Mouse (Mus musculus) embryonic facial prominence, embryonic 12.5 days (tissue): ENCODE data around the gene Tox2. TPM values are rescaled to one million over a fixed set of nuclear protein-coding genes. Genes with fewer than 3 reads are reported as not detected.

Source experiments
- ATAC-seq: fragments of 200-750 bp; cut with Nextera tagmentation; 2 replicates; pipeline ENCODE4 v1.8.0; 2017; ENCODE audit not compliant: insufficient number of reproducible peaks, insufficient read depth, low FRiP score, low TSS enrichment
- H3K27ac ChIP-seq: fragments of 300-500 bp; sonication (generic); 2 replicates; pipeline ENCODE4 v1.5.1; 2016; ENCODE audit warnings: mild to moderate bottlenecking
- H3K27me3 ChIP-seq: fragments of 300-500 bp; sonication (generic); 2 replicates; pipeline ENCODE4 v1.6.1; 2016; ENCODE audit warnings: mild to moderate bottlenecking, moderate library complexity
- H3K36me3 ChIP-seq: fragments of 300-500 bp; sonication (generic); 2 replicates; pipeline ENCODE4 v1.6.1; 2016; ENCODE audit warnings: mild to moderate bottlenecking
- H3K4me1 ChIP-seq: fragments of 300-500 bp; sonication (generic); 2 replicates; pipeline ENCODE4 v1.6.1; 2016
- H3K4me2 ChIP-seq: fragments of 300-500 bp; sonication (generic); replicated peaks from 2 replicates; pipeline ENCODE4 v1.6.1; 2016; ENCODE audit warnings: mild to moderate bottlenecking, moderate library complexity
- H3K4me3 ChIP-seq: fragments of 300-500 bp; sonication (generic); 2 replicates; pipeline ENCODE4 v1.5.1; 2016; ENCODE audit warnings: mild to moderate bottlenecking
- H3K9ac ChIP-seq: fragments of 300-500 bp; sonication (generic); 2 replicates; pipeline ENCODE4 v1.6.1; 2016; ENCODE audit warnings: mild to moderate bottlenecking, moderate library complexity
- H3K9me3 ChIP-seq: fragments of 300-500 bp; sonication (generic); 2 replicates; pipeline ENCODE4 v1.6.1; 2016; ENCODE audit warnings: mild to moderate bottlenecking, moderate library complexity
- WGBS: fragments of 180-500 bp; shearing (Covaris S2); methylation state at CpG from one replicate; pipeline ENCODE4 v1.1.7; 2016; 5-methylcytosine and 5-hydroxymethylcytosine counted together
- polyA plus RNA-seq: library from polyadenylated mRNA; unstranded; fragments of >200 nt; fragmentation: Nextera tagmentation; extraction: Ambion mirVana; gene quantifications from 2 replicates; pipeline ENCODE4 v1.2.1, GENCODE M21; 2016

Tox2 gene
- polyA plus RNA-seq, 1 experiment from 2014 or later: 6.1 TPM

GRCm38 (mm10) chr2:163356113-163356840 is 153.4 kb downstream of the Tox2 start:
- 83% methylated on average over 12 of the region's 12 CpGs for WGBS
- no peak overlapping the region for H3K9ac ChIP-seq
- no peak overlapping the region for H3K4me2 ChIP-seq
- 0 out of 2 replicates have a peak, but pooled peaks cover 4% of the 10 kb centered on the region for H3K4me1 ChIP-seq
- no peaks in the 10 kb centered on the region for H3K27me3 ChIP-seq
- H3K27ac ChIP-seq: no peak overlapping the region
- no peak for ATAC-seq
- H3K36me3 ChIP-seq: no peaks in the 10 kb centered on the region
- no peak overlapping the region for H3K4me3 ChIP-seq
- no peaks in the 10 kb centered on the region for H3K9me3 ChIP-seq

DNA sequence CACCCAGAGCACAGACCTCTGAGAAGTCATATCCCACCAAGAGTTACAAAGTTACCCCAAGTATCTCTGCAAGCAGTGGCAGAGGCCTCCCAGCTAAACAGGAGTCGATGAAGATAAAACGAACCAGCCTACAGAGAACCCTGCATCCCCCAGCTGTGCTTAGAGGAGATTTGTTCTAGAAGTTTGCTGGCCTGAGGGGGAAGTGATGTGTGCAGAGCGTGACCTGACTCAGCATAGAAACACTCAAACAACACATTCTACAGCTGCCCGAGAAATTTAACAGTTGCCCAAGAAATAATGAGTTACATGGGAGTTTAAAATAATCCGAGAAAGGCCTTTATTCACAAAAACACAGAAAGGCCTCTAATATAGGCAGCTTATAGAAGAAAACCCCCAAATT is 155.7 kb downstream of the Tox2 start:
- Histone ChIP-seq H3K36me3 (no peaks in the 10 kb centered on the region), H3K4me2 (no peak overlapping the region), H3K9me3 (no peaks in the 10 kb centered on the region), H3K4me1 (0 out of 2 replicates have a peak, but pooled peaks cover 4% of the 10 kb centered on the region), H3K4me3 (no peak overlapping the region), H3K27ac (no peak overlapping the region), H3K9ac (no peak overlapping the region), H3K27me3 (no peaks in the 10 kb centered on the region)
- no peak for ATAC-seq
- WGBS: 75% methylated on average over 5 of the region's 5 CpGs

DNA sequence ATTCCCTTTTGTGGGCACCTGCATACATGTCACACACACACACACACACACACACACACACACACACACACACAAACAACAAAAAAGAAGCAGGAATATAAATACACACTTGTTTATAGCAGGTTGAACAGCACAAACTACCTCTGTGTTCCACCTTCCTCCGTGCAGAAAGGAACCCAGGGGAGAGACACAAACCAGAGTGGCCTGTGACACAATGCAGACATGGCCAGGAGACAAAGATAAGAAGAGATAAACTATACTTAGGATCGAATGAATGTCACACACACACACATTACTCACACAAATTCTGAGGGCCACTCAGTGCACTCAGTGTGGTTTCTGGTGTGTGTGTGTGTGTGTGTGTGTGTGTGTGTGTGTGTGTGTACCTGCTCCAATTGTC is 156.3 kb downstream of the Tox2 start:
- WGBS: 67% methylated on average over 2 of the region's 2 CpGs
- no peak for ATAC-seq
- no peaks in the 10 kb centered on the region for H3K27me3 ChIP-seq

GRCm38 (mm10) chr2:163360858-163361623 is 158.1 kb downstream of the Tox2 start:
- no peak overlapping the region for H3K4me3 ChIP-seq
- WGBS: 82% methylated on average over 16 of the region's 16 CpGs
- no peak overlapping the region for H3K27ac ChIP-seq
- H3K36me3 ChIP-seq: no peaks in the 10 kb centered on the region
- no peaks in the 10 kb centered on the region for H3K27me3 ChIP-seq
- H3K4me1 ChIP-seq: 0 out of 2 replicates have a peak, but pooled peaks cover 5% of the 10 kb centered on the region
- ATAC-seq: no peak
- H3K4me2 ChIP-seq: no peak overlapping the region
- no peak overlapping the region for H3K9ac ChIP-seq
- no peaks in the 10 kb centered on the region for H3K9me3 ChIP-seq

More for the DNA sequence above, 156.3 kb downstream of the Tox2 start:
- Histone ChIP-seq H3K4me1 (0 out of 2 replicates have a peak, but pooled peaks cover under 1% of the 10 kb centered on the region), H3K9ac (no peak overlapping the region), H3K9me3 (no peaks in the 10 kb centered on the region), H3K36me3 (no peaks in the 10 kb centered on the region), H3K4me3 (no peak overlapping the region), H3K4me2 (no peak overlapping the region), H3K27ac (no peak overlapping the region)

GRCm38 (mm10) chr2:163362940-163363921 is 160.3 kb downstream of the Tox2 start:
- no peaks in the 10 kb centered on the region for H3K27me3 ChIP-seq
- 72% methylated on average over 12 of the region's 12 CpGs for WGBS
- no peaks in the 10 kb centered on the region for H3K36me3 ChIP-seq
- H3K4me1 ChIP-seq: 0 out of 2 replicates have a peak, but pooled peaks cover 5% of the 10 kb centered on the region
- no peak overlapping the region for H3K27ac ChIP-seq
- H3K4me2 ChIP-seq: no peak overlapping the region
- no peak overlapping the region for H3K4me3 ChIP-seq
- no peak for ATAC-seq
- H3K9ac ChIP-seq: no peak overlapping the region
- H3K9me3 ChIP-seq: no peaks in the 10 kb centered on the region

GRCm38 (mm10) chr2:163364785-163365541 is 162.0 kb downstream of the Tox2 start:
- 0 out of 2 replicates have a peak, but pooled peaks cover 5% of the 10 kb centered on the region for H3K4me1 ChIP-seq
- WGBS: 68% methylated on average over 18 of the region's 18 CpGs
- no peak for ATAC-seq

GRCm38 (mm10) chr2:163370175-163370574 is 167.2 kb downstream of the Tox2 start:
- H3K9ac ChIP-seq: no peak overlapping the region
- peaks cover 11% of the 10 kb centered on the region for H3K27me3 ChIP-seq
- no peaks in the 10 kb centered on the region for H3K36me3 ChIP-seq
- no peaks in the 10 kb centered on the region for H3K9me3 ChIP-seq
- H3K27ac ChIP-seq: no peak overlapping the region
- H3K4me1 ChIP-seq: no peaks in the 10 kb centered on the region
- H3K4me2 ChIP-seq: no peak overlapping the region
- WGBS: 39% methylated on average over 4 of the region's 4 CpGs
- ATAC-seq: no peak
- no peak overlapping the region for H3K4me3 ChIP-seq

More at GRCm38 (mm10) chr2:163364785-163365541, 162.0 kb downstream of the Tox2 start:
- Histone ChIP-seq H3K9ac (no peak overlapping the region), H3K36me3 (no peaks in the 10 kb centered on the region), H3K4me2 (no peak overlapping the region), H3K27ac (no peak overlapping the region), H3K4me3 (no peak overlapping the region), H3K27me3 (no peaks in the 10 kb centered on the region), H3K9me3 (no peaks in the 10 kb centered on the region)

- no peaks in the 10 kb centered on the region for H3K36me3 ChIP-seq
- no peak overlapping the region for H3K4me3 ChIP-seq
- H3K27ac ChIP-seq: no peak overlapping the region
- H3K9me3 ChIP-seq: no peaks in the 10 kb centered on the region
- 79% methylated on average over 1 of the region's 1 CpGs for WGBS
- peaks cover 34% of the 10 kb centered on the region for H3K27me3 ChIP-seq
- ATAC-seq: no peak
- H3K9ac ChIP-seq: no peak overlapping the region
- no peak overlapping the region for H3K4me2 ChIP-seq
- no peaks in the 10 kb centered on the region for H3K4me1 ChIP-seq
Observed at GRCm38 (mm10) chr2:163372627-163373026, 169.7 kb downstream of the Tox2 start.
